Mouse (Mus musculus) kidney, adult 2 months (tissue): ENCODE measurements around the gene U2af2. TPM values are rescaled to one million over a fixed set of nuclear protein-coding genes. Genes with fewer than 3 reads are reported as not detected.

Source experiments
- DNase-seq: peaks from one replicate; pipeline ENCODE4 v3.0.0; 2021
- H3K27ac ChIP-seq: fragments of 200-500 bp; 2 replicates; pipeline ENCODE4 v1.5.1; 2012; ENCODE audit warnings: low read depth, low read length, control low read depth, inconsistent platforms; ENCODE audit not compliant: insufficient read depth
- H3K27me3 ChIP-seq: fragments of 200-500 bp; replicated peaks from 2 replicates; pipeline ENCODE4 v1.6.1; 2012; ENCODE audit warnings: mild to moderate bottlenecking, moderate library complexity, low read length, inconsistent platforms; ENCODE audit not compliant: control insufficient read depth, insufficient read depth
- H3K36me3 ChIP-seq: fragments of 200-500 bp; 2 replicates; pipeline ENCODE4 v1.6.1; 2012; ENCODE audit warnings: mild to moderate bottlenecking, moderate library complexity, low read length, inconsistent platforms; ENCODE audit not compliant: control insufficient read depth, insufficient read depth
- H3K4me1 ChIP-seq: fragments of 200-500 bp; 2 replicates; pipeline ENCODE4 v1.6.1; 2011; ENCODE audit warnings: low read length; ENCODE audit not compliant: control insufficient read depth, insufficient read depth
- H3K4me3 ChIP-seq: fragments of 200-500 bp; 2 replicates; pipeline ENCODE4 v1.5.1; 2011; ENCODE audit warnings: mild to moderate bottlenecking, low read depth, low read length, control low read depth; ENCODE audit not compliant: insufficient read depth
- CTCF ChIP-seq: fragments of 200-500 bp; conservative IDR thresholded peaks from 2 replicates; pipeline ENCODE4 v1.5.1; 2011; ENCODE audit warnings: low read depth, mild to moderate bottlenecking, control low read depth, low read length, moderate library complexity, mixed read lengths; ENCODE audit not compliant: insufficient read depth, insufficient read length
- POLR2A ChIP-seq: fragments of 200-500 bp; IDR thresholded peaks from one replicate; pipeline ENCODE4 v1.6.1; 2011; ENCODE audit warnings: low read depth, low read length, control low read depth
- WGBS: fragments of 180-500 bp; shearing (Covaris S2); methylation state at CpG from one replicate; pipeline ENCODE4 v1.1.7; 2018; 5-methylcytosine and 5-hydroxymethylcytosine counted together
- polyA plus RNA-seq: library from polyadenylated mRNA; depleted of rRNA; stranded (reverse); fragments of >200 nt; gene quantifications from 2 replicates; pipeline ENCODE4 v1.2.3, GENCODE M21; 2012

Gene U2af2
- polyA plus RNA-seq, 1 experiment: 153 TPM

DNA sequence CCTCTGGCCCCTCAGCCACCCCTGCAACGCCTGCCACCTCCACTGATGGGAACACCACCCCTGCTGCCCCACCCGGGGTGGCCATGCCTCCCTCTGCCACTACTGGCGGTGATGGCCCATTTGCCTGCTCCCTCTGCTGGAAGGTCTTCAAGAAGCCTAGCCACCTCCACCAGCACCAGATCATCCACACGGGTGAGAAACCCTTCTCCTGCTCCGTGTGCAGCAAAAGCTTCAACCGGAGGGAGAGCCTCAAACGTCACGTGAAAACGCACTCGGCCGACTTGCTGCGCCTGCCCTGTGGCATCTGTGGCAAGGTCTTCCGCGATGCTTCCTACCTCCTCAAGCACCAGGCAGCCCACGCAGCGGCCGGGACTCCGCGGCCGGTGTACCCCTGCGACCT, 32.0 kb upstream of the U2af2 start:
- H3K4me3 ChIP-seq: no peak overlapping the region
- 95% methylated on average over 21 of the region's 21 CpGs for WGBS
- DNase-seq: no peak
- H3K4me1 ChIP-seq: no peaks in the 10 kb centered on the region
- no peaks in the 10 kb centered on the region for H3K27me3 ChIP-seq
- H3K27ac ChIP-seq: no peak overlapping the region
- H3K36me3 ChIP-seq: peaks cover 14% of the 10 kb centered on the region
- TF ChIP-seq POLR2A (no peak), CTCF (no peak)

DNA sequence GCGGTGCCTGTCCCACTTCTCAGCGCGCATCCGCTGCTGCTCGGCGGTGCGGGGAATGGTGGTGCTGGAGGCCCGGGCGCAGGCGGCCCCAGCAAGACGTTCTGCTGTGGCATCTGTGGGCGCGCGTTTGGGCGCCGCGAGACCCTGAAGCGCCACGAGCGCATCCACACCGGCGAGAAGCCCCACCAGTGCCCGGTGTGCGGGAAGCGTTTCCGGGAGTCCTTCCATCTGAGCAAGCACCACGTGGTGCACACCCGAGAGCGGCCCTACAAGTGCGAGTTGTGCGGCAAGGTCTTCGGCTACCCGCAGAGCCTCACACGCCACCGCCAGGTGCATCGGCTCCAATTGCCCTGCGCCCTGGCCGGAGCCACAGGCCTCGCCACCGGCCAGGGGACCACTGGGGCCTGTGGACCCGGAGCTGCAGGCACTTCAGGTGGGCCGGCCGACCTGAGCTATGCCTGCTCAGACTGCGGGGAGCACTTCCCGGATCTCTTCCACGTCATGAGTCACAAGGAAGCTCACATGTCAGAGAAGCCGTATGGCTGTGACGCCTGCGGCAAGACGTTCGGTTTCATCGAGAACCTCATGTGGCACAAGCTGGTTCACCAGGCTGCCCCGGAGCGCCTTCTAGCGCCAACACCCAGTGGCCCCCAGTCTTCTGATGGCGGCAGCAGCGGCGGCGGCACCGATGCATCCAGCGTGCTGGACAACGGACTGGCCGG, 31.2 kb upstream of the U2af2 start:
- H3K4me3 ChIP-seq: no peak overlapping the region
- 88% methylated on average over 63 of the region's 63 CpGs for WGBS
- no peak for DNase-seq
- no peak for TF ChIP-seq POLR2A
- no peak for TF ChIP-seq CTCF
- H3K27me3 ChIP-seq: no peaks in the 10 kb centered on the region
- H3K4me1 ChIP-seq: no peaks in the 10 kb centered on the region
- H3K36me3 ChIP-seq: peaks cover 14% of the 10 kb centered on the region
- H3K27ac ChIP-seq: no peak overlapping the region

DNA sequence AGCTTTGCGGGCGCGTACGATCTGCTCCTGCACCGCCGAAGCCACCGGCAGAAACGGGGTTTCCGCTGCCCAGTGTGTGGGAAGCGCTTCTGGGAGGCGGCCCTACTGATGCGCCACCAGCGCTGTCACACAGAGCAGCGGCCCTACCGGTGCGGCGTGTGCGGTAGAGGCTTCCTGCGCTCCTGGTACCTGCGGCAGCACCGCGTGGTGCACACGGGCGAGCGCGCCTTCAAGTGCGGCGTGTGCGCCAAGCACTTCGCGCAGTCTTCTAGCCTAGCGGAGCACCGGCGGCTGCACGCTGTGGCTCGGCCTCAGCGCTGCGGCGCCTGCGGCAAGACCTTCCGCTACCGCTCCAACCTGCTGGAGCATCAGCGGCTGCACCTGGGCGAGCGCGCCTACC, 30.4 kb upstream of the U2af2 start:
- Histone ChIP-seq H3K27ac (no peak overlapping the region), H3K27me3 (no peaks in the 10 kb centered on the region), H3K36me3 (peaks cover 14% of the 10 kb centered on the region), H3K4me1 (no peaks in the 10 kb centered on the region), H3K4me3 (no peak overlapping the region)
- WGBS: 89% methylated on average over 46 of the region's 46 CpGs
- TF ChIP-seq POLR2A: no peak
- TF ChIP-seq CTCF: no peak
- no peak for DNase-seq

DNA sequence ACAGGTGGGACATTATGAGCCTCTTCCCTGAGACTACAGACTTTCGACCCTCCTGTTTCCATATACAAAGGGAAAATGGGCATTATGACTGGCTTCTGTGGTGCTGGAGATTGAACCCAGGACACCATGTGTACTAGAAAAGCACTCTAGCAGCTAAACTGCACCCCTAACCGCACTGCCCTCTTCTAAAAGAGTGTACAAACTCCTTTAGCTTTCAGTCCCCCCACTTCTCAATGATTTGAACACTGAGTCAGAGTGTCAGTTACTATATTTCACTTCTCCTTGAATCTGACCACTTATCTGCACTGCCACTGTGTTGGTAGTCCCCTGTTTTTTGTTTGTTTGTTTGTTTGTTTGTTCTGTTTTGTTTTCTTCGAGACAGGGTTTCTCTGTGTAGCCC, 28.1 kb upstream of the U2af2 start, which contains the start of gene 4632433K11Rik:
TSS of gene 4632433K11Rik (plus strand) at position 301 of the 400 bp plus-strand sequence.
- H3K27me3 ChIP-seq: no peaks in the 10 kb centered on the region
- TF ChIP-seq CTCF (no peak), POLR2A (no peak)
- no peak within 1 kb of the TSS for H3K4me3 ChIP-seq
- 92% methylated on average over 3 of the region's 3 CpGs for WGBS
- H3K36me3 ChIP-seq: peaks cover 14% of the 10 kb centered on the region
- DNase-seq: no peak
- peaks cover 3% of the 10 kb centered on the region; the same call in 1 of the 2 replicates for H3K4me1 ChIP-seq
- H3K27ac ChIP-seq: no peak within 1 kb of the TSS

DNA sequence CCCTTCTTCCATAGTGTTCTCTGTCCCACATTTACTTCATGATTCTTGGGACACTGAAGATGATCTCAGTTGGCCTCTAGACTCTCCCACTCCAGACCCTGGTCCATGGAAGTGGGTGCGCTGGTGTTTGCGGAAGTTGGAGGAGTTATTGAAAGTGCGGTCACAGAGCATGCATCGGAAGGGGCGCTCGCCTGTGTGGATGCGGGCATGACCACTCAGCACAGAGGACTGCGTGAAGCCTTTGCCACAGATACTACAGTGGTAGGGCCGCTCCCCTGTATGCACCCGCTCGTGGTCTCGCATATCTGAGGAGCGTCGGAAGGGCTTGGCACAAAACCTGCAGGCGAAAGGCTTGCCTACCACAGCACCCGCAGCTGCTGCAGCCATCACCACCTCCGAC, 26.3 kb upstream of the U2af2 start:
- WGBS: 94% methylated on average over 17 of the region's 17 CpGs
- Histone ChIP-seq H3K4me3 (no peak overlapping the region), H3K27ac (no peak overlapping the region), H3K27me3 (no peaks in the 10 kb centered on the region), H3K36me3 (peaks cover 8% of the 10 kb centered on the region), H3K4me1 (peaks cover 3% of the 10 kb centered on the region; the same call in 1 of the 2 replicates)
- no peak for DNase-seq
- no peak for TF ChIP-seq CTCF
- TF ChIP-seq POLR2A: no peak

DNA sequence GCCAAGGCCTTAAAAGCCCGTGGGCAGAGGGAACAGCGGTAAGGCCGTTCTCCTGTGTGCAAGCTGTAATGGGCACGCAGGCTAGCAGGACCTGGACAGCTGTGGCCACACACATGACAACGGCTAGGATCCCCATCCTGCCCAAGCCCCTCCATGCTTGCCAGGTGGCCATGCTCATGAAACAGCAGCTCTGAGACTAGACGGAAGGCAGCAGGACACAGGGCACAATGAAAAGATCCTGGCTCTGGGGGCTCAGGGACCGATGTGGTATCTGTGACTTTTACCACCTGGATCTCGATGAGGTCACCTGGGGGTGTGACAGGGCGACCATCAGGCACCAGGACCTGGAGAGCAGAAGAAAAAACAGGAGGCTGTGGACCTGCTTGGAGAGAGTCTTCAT, 25.8 kb upstream of the U2af2 start:
- Histone ChIP-seq H3K4me1 (peaks cover 3% of the 10 kb centered on the region; the same call in 1 of the 2 replicates), H3K36me3 (peaks cover 3% of the 10 kb centered on the region), H3K4me3 (no peak overlapping the region), H3K27ac (no peak overlapping the region), H3K27me3 (no peaks in the 10 kb centered on the region)
- DNase-seq: no peak
- TF ChIP-seq CTCF (no peak), POLR2A (no peak)
- WGBS: 95% methylated on average over 9 of the region's 9 CpGs

DNA sequence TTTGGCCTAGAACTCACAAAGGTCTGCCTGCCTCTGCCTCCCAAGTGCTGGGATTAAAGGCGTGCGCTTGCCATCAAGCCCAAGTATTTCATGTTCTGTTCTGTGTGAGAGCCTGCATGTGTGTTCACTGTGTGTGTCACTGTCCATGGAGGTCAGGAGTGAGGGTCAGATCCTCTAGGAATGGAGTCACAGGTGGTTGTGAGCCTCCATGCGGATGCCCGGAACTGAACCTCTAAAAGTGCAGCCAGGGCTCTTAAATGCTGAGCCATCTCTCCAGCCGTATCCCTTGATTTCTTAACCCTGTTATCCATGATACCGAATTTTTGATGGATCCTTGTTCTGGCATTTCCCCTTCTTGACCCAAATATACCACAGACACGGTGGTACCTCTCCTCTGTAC, 24.9 kb upstream of the U2af2 start:
- no peak for DNase-seq
- Histone ChIP-seq H3K27ac (no peak overlapping the region), H3K4me3 (no peak overlapping the region), H3K27me3 (no peaks in the 10 kb centered on the region), H3K4me1 (peaks cover 3% of the 10 kb centered on the region; the same call in 1 of the 2 replicates), H3K36me3 (no peaks in the 10 kb centered on the region; the same call in 1 of the 2 replicates)
- 94% methylated on average over 7 of the region's 7 CpGs for WGBS
- no peak for TF ChIP-seq POLR2A
- no peak for TF ChIP-seq CTCF
